Mouse (Mus musculus): ENCODE results near the gene Cks1brt. TPM values are rescaled to one million over a fixed set of nuclear protein-coding genes. Genes with fewer than 3 reads are reported as not detected.
"Not testable (repeated sequence)": the region's sequence is repeated elsewhere in the genome, so short reads cannot be mapped to it uniquely, and the experiment has no call there.

Cks1brt gene
- not detected for total RNA-seq (2021)
- long read RNA-seq, experiment 1: 0 reads
- long read RNA-seq, experiment 2: 0 reads

DNA sequence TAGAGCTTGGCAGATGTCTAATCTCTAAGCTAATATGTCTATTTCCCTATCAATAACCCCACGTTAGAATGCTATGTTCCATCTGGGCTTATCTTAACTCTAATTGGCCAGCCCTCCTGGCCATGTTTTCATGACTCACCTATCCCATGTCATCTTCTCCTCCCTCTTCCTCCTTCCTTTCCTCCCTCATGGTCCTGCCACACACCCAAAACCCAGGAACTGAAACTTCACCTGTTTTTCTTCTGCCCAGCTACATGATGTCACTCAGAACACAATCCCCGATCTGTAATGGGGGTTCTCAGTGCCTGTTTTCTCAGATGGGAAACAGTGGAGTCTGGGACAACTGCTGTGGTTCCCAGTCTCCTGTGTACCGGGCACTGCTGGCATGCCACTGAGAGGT lies at the start of gene Cks1brt:
Gene Cks1brt, plus strand, starts transcription at position 301 of the 400 bp plus-strand sequence.
- no peak for DNase-seq

DNA sequence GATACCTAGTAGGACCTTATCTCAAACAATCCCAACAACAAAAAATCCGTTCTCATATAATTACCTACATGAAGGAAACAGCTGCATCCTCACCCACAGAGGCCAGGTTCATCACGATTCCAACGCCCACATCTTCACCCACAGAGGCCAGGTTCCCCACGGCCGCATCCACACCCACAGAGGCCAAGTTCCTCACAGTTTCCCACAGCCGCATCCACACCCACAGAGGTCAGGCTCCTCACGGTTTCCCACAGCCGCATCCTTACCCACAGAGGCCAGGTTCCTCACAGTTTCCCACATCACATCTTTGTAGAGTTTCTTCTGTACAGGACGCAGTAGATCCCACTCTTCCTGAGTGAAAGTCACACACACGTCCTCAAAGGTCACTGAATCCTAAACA lies 38.5 kb upstream of the Cks1brt start:
- no peak for DNase-seq

GRCm38 (mm10) chr8:85115501-85115900 lies 36.2 kb upstream of the Cks1brt start:
- DNase-seq: no peak

DNA sequence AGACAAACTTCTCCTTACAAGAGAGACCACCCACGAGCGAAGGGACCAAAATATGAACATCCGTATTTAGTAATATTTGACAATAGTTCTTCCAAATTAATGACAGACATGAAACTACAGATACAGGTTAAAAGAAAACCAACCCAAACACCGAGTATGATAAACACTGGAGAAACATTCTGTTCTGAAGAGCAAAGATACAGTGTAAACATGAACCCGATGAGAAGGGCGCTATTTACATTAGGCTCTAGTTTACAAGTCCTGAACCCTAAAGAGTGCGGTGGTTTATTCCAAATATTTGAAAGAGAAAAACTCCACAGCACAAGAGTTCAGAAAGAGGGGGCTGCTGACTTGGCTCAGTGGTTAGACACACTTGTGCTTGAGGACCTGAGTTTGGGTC lies 34.7 kb upstream of the Cks1brt start:
- DNase-seq: no peak

DNA sequence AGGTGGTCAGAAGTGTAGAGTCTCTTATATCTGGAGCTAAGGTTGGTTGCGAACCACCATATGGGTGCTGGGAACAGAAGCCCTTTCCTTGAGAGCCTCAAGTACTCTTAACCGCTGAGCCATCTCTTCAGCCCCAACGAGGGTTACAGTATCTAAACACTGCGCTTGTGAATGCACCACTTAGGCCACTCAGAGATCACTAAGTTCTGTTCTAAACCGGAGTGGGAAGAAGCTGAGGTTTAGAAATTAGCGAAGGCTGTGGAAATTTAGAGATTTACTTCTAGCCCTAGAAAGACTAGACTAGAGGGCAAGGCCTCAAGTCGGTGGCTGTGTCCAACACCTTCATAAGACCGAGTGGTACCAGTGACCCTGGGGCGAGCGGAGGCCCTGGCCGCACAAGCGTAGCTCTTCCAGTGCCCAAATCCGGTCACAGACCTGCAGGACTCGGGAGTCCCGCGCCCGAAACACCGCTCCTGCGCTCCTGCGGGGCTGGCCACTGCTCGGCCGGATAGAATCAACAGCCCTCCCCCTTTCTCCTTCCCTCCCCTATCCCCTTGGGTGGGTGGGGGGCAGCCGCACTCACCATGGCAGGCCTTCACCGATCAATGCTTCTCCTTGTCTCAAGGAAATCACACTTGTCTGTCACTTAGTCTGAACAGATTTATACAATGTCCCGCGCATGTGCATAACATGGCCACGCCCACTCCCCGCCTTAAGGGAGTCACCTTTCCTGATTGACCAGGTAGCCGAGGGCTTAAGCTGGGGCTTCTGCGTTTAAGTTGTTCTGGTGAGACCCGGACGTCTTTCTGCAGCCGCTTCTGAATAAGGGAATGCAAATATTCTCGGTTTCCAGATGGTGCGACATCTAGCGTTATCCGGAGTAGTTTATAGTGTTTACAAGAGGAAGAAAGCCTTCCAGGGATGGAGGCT lies 32.4 kb upstream of the Cks1brt start:
- peak; percentile 86 to 92 for DNase-seq

DNA sequence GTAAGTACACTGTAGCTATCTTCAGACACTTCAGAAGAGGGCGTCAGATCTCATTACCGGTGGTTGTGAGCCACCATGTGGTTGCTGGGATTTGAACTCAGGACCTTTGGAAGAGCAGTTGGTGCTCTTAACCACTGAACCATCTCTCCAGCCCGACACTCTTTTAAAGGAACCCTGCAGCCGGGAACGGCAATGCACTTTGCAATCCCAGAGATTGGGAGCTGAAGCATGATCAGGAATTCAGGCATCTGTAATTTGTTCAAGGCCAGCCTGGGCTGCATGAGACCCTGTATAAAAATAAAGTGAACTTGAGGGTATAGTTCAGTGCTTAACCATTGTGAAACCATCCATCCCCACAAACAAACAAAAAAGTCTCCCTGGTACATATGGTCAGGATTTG lies 31.5 kb upstream of the Cks1brt start:
- not testable (repeated sequence) for DNase-seq

- DNase-seq: no peak
Measured at GRCm38 (mm10) chr8:85122995-85123394, 28.7 kb upstream of the Cks1brt start, which contains the start of gene Zfp791. Gene Zfp791, minus strand, starts transcription at chr8:85123095.

DNA sequence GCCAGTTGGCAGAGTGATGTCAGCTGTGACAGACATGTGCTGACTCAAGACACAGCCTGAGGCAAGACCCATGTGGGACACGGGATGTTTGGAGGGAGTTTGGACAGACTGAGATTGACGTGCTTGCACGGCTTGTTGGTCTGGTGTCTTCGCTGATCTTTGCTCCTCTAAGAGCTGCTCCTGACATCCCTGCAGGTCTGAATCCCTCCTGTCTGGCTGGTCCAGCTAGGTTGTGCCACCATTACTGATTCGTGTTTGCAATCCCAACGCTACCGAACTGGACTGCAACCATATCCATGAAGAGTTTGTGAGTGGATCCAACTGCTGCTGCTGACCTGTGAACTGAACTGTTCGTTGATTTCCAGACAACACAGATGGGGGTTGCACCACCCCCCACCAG lies 28.0 kb upstream of the Cks1brt start:
- DNase-seq: no peak

DNA sequence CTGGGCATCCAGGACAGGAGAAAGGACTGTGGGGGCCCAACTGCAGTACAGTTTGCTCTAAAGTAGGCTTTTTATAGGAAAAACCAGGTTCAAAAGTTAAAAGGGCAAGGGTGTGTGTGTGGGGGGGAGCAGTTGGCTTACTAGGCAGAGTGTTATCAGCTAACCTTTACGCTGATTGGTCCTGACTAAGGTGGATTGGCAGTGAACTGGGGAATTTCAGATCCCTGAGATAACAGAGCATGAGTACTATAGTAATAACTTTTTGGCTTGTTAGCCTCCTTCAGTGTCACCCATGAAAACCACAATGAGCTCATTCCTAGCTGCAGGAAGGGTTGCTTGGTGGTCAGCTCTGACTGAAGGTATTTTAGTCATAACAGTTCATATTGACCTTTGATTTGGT lies 19.4 kb upstream of the Cks1brt start:
- no peak for DNase-seq

GRCm38 (mm10) chr8:85135690-85136089 lies 16.0 kb upstream of the Cks1brt start:
- not testable (repeated sequence) for DNase-seq

DNA sequence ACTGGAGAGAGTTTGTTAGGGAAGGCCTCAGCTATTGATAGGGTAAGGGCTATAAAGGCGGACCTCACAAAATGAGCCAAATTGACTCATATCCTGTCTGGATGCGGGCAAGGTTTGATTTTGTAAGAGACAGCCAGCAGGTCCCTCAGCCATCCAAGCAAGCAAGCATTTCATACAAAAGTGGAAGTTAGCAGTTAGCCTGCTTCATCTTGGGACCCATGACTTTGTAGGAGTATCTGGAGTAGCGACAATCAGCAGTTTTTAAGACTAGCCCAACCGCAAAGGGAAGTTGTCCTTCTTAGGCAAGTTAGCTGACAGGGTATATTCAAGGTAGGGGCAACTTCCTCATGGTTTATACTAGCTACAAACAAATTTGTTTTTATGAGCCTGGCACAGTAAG lies 9.2 kb upstream of the Cks1brt start:
- DNase-seq: peak; percentile 9 to 60

- peak; percentile 45 to 56 for DNase-seq
Measured at GRCm38 (mm10) chr8:85171291-85171690, 19.6 kb downstream of the Cks1brt start.

DNA sequence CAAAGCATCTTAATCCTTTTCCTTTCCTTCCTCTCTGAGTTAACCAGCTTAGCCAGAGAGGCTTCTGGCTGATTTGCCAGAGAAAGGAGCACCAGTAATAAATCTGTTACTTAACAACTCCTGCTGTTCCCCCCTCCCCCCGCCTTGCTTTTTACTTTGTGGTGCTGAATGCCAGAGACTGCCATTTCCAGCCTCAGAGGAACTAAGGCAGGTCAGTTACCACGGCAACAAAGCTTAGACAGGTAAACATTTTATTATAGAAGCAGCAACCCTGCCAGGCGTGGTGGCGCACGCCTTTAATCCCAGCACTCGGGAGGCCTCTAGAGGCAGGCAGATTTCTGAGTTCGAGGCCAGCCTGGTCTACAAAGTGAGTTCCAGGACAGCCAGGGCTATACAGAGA lies 24.2 kb downstream of the Cks1brt start:
- no peak for DNase-seq

DNA sequence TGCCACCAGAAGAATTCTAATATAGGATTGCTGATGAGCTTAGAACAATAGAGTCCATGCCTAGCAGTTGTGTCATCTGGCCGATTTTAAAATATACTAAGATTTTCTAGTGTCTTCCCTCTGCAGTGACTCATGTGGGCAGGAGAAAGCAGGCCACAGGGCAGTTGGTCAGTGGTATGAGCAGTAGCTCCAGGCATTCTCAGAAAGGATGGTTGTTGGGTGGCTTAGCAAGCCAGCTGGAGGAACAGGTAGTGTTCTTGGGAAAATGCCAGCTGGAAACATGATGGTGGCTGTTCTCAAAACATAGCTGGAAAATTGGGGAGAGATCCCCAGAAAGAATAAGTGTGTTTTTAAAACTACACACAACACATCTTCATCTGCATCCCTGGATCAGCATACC lies 40.6 kb downstream of the Cks1brt start:
- no peak for DNase-seq

DNA sequence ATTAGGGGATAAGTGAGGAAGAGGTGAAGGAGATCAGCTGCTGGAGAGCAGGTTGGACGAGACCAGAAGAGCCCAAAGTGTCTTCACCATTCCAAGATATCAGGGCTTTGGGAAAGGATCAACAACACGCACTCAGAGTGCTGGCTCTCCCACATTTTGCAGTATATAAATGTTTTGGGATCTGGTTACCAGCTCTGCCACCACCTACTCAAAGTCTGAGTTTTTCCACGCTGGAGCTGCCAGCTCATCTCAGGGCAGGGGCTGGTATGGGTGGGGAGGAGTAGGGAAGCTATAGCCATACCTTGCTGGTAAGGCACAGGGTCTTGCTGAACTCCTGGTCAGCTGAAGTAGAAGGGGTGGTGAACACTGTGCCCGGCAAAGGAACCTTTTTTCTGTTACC lies 68.5 kb downstream of the Cks1brt start:
- no peak for DNase-seq

DNA sequence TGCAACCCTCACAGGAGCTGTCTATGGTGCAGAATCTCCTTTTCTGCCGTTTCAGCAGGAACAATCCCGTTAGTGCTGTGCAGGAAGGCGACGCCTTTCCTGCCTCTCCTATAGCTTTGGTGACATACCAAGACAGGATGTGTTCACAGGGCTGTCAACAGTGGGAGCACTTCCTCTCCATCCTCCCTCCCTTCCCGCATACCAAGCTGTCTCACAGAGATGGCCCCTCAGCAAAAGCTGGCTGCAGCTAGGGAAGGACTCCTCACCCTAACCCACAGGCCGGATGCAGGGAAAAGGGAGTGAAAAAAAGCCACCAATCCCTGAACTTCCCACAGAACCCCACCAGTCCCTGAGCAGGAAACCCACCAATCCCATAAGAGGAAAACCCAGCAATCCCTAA lies 69.3 kb downstream of the Cks1brt start:
- DNase-seq: peak; percentile 6 to 33

Small RNAs within 50 kb of the gene (microRNA-seq; reads per million reads assigned to microRNA genes)
- gene Gm23388: 0.81 to 1.1 reads per million in 2 experiments

Other genes starting within 250 kb of the Cks1brt start
- gene Klf1, start 250.0 kb upstream of the Cks1brt start, total RNA-seq (2021): not detected
- gene Dnase2a, start 243.4 kb upstream of the Cks1brt start, total RNA-seq (2021): 10 to 100 TPM in 1 of 2 experiments, 1 to 10 TPM in 1; 9.5 to 11.0 TPM
- gene Mast1, start 214.6 kb upstream of the Cks1brt start, total RNA-seq (2021): under 1 TPM; 0.10 TPM
- gene Rtbdn, start 204.9 kb upstream of the Cks1brt start, total RNA-seq (2021): not detected
- 1 to 10 TPM in 1 of 2 experiments, not detected in 1; 2.3 TPM for gene Gm49661, start 182.5 kb upstream of the Cks1brt start, total RNA-seq (2021)
- gene Prdx2, start 182.3 kb upstream of the Cks1brt start, total RNA-seq (2021): 100 to 1,000 TPM; 648 to 740 TPM
- 10 to 100 TPM; 45.6 to 48.4 TPM for gene Rnaseh2a, start 182.2 kb upstream of the Cks1brt start, total RNA-seq (2021)
- 10 to 100 TPM; 11.0 to 13.9 TPM for gene Junb, start 173.2 kb upstream of the Cks1brt start, total RNA-seq (2021)
- gene Hook2, start 161.3 kb upstream of the Cks1brt start, total RNA-seq (2021): 1 to 10 TPM; 2.7 TPM
- gene Best2, start 137.4 kb upstream of the Cks1brt start, total RNA-seq (2021): not detected
- 10 to 100 TPM; 64.7 to 67.3 TPM for gene Asna1, start 126.6 kb upstream of the Cks1brt start, total RNA-seq (2021)
- gene Trir, start 125.1 kb upstream of the Cks1brt start, total RNA-seq (2021): 10 to 100 TPM; 84.5 to 87.7 TPM
- 10 to 100 TPM; 24.1 to 31.2 TPM for gene Tnpo2, start 115.0 kb upstream of the Cks1brt start, total RNA-seq (2021)
- gene Fbxw9, start 91.9 kb upstream of the Cks1brt start, total RNA-seq (2021): 1 to 10 TPM; 2.7 to 3.2 TPM
- gene Gm5741, start 83.9 kb upstream of the Cks1brt start, total RNA-seq (2021): not detected
- gene Dhps, start 80.2 kb upstream of the Cks1brt start, total RNA-seq (2021): 10 to 100 TPM; 36.5 to 36.6 TPM
- gene Wdr83os, start 71.2 kb upstream of the Cks1brt start, total RNA-seq (2021): 10 to 100 TPM; 42.1 to 47.3 TPM
- gene Wdr83, start 70.6 kb upstream of the Cks1brt start, total RNA-seq (2021): 10 to 100 TPM; 28.7 to 34.6 TPM
- gene Man2b1, start 68.7 kb upstream of the Cks1brt start, total RNA-seq (2021): 10 to 100 TPM; 27.6 to 27.7 TPM
- 1 to 10 TPM; 1.7 to 2.4 TPM for gene Zfp791, start 28.8 kb upstream of the Cks1brt start, total RNA-seq (2021)
- gene Olfr371, start 74.1 kb downstream of the Cks1brt start, total RNA-seq (2021): not detected
- gene Orc6, start 147.7 kb downstream of the Cks1brt start, total RNA-seq (2021): 1 to 10 TPM; 5.8 to 6.8 TPM
- 10 to 100 TPM; 69.0 to 71.6 TPM for gene Vps35, start 147.9 kb downstream of the Cks1brt start, total RNA-seq (2021)
- gene Mylk3, start 234.4 kb downstream of the Cks1brt start, total RNA-seq (2021): 100 to 1,000 TPM; 473 to 486 TPM

Measured in heart, adult 18-20 months (tissue).